Mouse (Mus musculus) olfactory bulb, adult 2 months (tissue): Measurements from ENCODE around the gene Sash1. TPM values are rescaled to one million over a fixed set of nuclear protein-coding genes. Genes with fewer than 3 reads are reported as not detected.

Experiments used
- H3K27ac ChIP-seq: fragments of 200-500 bp; 2 replicates; pipeline ENCODE4 v1.5.1; 2012; ENCODE audit warnings: low read depth, low read length; ENCODE audit not compliant: insufficient read depth
- H3K4me1 ChIP-seq: fragments of 200-500 bp; 2 replicates; pipeline ENCODE4 v1.6.1; 2012; ENCODE audit warnings: low read length; ENCODE audit not compliant: control insufficient read depth, insufficient read depth
- H3K4me3 ChIP-seq: fragments of 200-500 bp; 2 replicates; pipeline ENCODE4 v1.5.1; 2012; ENCODE audit warnings: mild to moderate bottlenecking, low read depth, low read length, moderate library complexity; ENCODE audit not compliant: insufficient read depth
- CTCF ChIP-seq: fragments of 200-500 bp; IDR thresholded peaks from 2 replicates; pipeline ENCODE4 v1.5.1; 2012; ENCODE audit warnings: low read depth, mild to moderate bottlenecking, low read length, moderate library complexity; ENCODE audit not compliant: insufficient read depth
- POLR2A ChIP-seq: fragments of 200-500 bp; IDR thresholded peaks from 2 replicates; pipeline ENCODE4 v1.6.1; 2012; ENCODE audit warnings: mild to moderate bottlenecking, low read depth, low read length, moderate library complexity; ENCODE audit not compliant: insufficient read depth
- WGBS: fragments of 180-500 bp; shearing (Covaris S2); methylation state at CpG from one replicate; pipeline ENCODE4 v1.1.7; 2018; 5-methylcytosine and 5-hydroxymethylcytosine counted together
- polyA plus RNA-seq: library from polyadenylated mRNA; stranded (reverse); fragments of >200 nt; gene quantifications from 2 replicates; pipeline ENCODE4 v1.2.4, GENCODE M21; 2012; ENCODE audit warnings: low replicate concordance; ENCODE audit not compliant: missing spikeins, insufficient read depth, insufficient read length

Sash1 gene
- polyA plus RNA-seq, 1 experiment = not detected

- no peak overlapping the region for H3K27ac ChIP-seq
- no peaks in the 10 kb centered on the region for H3K4me1 ChIP-seq
- TF ChIP-seq POLR2A (no peak), CTCF (no peak)
- 87% methylated on average over 5 of the region's 5 CpGs for WGBS
- H3K4me3 ChIP-seq = no peak overlapping the region
Measured at GRCm38 (mm10) chr10:8676722-8677121, 209.1 kb downstream of the Sash1 start.
